Mouse (Mus musculus) liver, embryonic 14 days (tissue): ENCODE measurements around the gene Kcng4. TPM values are rescaled to one million over a fixed set of nuclear protein-coding genes. Genes with fewer than 3 reads are reported as not detected.

Source experiments
- polyA plus RNA-seq: library from polyadenylated mRNA; depleted of rRNA; stranded (reverse); fragments of >200 nt; gene quantifications from 2 replicates; pipeline ENCODE4 v1.2.3, GENCODE M21; 2012; rRNA removed

Gene Kcng4
- not detected in 2 replicates for polyA plus RNA-seq

DNA sequence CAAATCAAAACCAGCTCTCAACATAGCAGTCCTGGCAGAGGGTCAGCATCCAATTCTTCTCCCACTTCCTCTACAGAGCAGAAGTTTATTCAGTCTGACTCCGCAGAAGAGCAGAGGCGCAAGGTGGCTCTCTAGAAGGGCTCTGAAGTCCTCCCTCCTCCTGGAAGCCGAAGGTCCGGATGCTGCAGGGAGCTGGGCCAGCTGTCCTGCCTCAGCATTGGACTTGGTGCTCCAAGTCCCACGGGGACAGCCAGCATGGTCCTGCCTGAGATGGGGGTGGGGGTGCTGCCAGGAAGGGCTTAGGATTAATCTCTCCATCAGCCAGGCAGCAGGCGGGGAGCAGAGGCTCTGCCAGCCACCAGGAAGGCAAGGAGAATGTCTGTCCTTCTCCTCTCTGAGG, at the start of gene Kcng4:
Gene Kcng4, minus strand, starts transcription at position 303 of the 400 bp plus-strand sequence.

DNA sequence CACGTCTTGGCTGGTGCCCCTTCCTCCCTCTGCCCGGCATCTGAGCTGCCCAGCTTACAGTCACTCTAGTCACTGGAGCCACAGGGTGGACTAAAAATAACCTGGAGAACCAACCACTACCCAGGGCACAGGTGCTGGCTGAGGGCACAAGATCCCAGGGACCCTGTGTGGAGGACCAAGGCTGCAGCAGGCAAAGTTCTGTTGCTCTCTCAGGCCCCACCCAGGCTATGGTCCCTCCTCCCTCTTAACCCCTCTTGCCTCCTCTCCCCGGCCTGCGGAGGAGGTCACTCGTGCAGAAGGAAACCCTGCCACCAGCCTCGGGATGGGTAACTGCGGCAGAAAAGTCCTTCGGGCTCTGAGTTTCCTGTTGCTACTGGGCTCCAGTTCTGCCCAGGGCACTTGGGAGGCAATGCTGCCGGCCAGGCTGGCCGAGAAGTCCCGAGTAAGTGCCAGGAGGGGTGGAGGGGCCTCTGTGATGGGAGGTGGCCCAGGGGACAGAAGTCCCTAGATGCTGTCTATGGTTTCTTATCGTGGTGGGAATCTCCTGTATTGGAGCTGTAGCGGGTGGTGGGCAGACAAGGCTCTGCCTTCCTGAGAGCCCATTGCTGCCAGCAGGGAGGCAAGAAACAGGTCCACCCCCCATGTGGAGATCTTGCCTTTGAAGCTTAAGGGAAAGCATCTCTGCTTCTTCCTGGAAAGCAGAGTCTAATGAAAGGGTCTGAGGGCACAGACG, 30.9 kb upstream of the Kcng4 start, which contains the start of gene Wfdc1:
Gene Wfdc1, plus strand, starts transcription at position 147 of the 733 bp plus-strand sequence.

DNA sequence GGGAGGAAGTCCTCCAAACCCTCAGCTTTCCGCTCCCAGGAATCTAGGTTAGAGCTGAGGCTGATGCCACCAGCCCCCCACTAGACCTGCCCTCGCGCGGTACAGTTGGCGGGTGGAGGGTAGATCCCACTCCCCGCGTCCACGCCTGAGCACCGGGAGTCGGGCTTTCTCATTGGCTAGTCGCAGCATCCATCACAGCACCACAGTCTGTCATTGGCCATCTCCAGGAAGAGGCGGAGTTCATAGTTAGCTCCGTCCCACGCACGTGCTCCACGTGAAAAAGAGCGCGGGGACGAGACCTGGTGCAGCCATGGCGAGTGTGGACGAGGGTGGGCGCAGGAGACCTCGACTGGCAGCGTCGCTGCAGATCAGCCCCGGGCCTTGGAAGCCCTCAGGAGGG, 23.0 kb downstream of the Kcng4 start, which contains the start of gene Adad2:
Gene Adad2, plus strand, starts transcription at position 277 of the 400 bp plus-strand sequence.

DNA sequence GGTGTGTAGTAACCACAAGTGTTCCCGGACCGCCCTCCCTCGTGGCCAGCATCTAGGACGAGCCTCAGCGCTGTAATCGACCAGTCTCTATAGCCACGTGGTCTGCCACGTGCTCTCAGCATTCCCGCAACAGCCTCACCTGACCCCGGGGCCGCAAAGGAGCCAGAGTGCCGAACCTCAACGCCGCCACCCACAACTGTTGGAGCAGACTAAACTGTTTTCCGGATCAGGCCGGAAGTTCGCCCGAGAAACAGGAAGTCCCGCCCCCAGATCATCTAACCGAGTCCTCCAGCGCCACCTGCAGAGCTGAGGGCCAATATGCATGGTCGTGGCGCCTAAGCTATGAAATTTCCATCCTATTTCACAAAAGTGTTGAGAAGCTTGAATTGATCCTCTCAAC, 30.5 kb downstream of the Kcng4 start, which contains the start of gene Taf1c:
Gene Taf1c, minus strand, starts transcription at position 227 of the 400 bp plus-strand sequence.

DNA sequence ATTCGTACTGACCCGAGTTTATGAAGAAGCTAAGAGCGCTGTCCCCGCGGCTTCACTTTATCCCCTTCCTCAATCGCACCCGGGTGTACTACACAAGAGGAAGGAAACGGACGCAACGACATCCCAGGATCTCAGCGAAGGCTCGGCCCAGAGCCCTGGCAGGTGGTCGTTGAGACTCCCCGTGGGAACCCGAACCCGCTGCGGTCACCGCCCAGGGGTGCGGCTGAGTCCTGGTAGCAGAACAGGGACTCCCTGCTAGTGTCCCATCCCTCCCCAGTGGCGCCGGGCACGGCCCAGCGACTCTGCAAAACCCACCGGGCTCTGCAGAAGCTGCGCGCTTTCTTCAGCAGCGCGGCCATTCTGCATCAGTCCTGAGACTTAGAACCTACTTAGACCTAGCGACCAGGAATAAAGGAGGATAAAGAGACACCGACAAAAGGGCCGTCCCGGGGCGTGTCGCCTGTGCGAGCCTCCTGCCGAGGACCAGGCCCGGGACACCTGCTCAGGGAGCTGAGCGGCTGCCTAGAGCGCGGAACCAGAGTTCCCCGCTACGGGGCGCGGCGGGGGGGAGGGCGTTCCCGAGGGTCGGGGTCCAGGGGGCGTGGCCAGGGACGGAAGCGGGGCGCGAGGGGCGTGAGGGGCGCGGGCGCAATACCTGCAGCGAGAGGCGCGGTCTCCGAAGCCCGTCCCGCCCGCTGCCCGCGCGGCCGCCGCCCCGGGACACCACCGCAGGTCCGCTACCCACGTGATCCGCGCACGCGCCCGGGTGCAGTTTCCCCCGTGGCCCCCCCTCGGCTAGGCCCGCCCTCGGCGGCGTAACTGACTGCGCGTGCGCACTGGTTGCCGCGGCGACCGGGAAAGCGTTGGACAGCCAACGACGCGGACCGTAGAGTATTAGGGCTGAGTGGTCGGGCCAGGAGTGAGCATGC, 60.8 kb downstream of the Kcng4 start, which contains the start of the genes Hsdl1 and Dnaaf1:
Gene Hsdl1, minus strand, starts transcription at position 747 of the 929 bp plus-strand sequence.
Gene Dnaaf1, plus strand, starts transcription at position 799 of the 929 bp plus-strand sequence.

Other genes starting within 250 kb of the Kcng4 start
- 5.1 and 5.6 TPM in 2 replicates for gene Mlycd, start 240.8 kb downstream of the Kcng4 start, polyA plus RNA-seq
- gene Osgin1, start 201.6 kb downstream of the Kcng4 start, polyA plus RNA-seq, result 15.8 and 17.9 TPM in 2 replicates
- 0.05 TPM in 2 replicates for gene Necab2, start 189.0 kb downstream of the Kcng4 start, polyA plus RNA-seq
- 0.01 TPM in 1 of 2 replicates, not detected in the other for gene Slc38a8, start 134.0 kb downstream of the Kcng4 start, polyA plus RNA-seq
- gene Mbtps1, start 76.9 kb downstream of the Kcng4 start, polyA plus RNA-seq, result 21.2 and 25.1 TPM in 2 replicates
- gene Hsdl1, start 60.5 kb downstream of the Kcng4 start, polyA plus RNA-seq, result 7.5 and 8.0 TPM in 2 replicates
- 0.03 and 0.05 TPM in 2 replicates for gene Dnaaf1, start 60.4 kb downstream of the Kcng4 start, polyA plus RNA-seq
- 5.6 and 6.9 TPM in 2 replicates for gene Taf1c, start 30.5 kb downstream of the Kcng4 start, polyA plus RNA-seq
- not detected in 2 replicates for gene Adad2, start 22.9 kb downstream of the Kcng4 start, polyA plus RNA-seq
- gene Wfdc1, start 30.7 kb upstream of the Kcng4 start, polyA plus RNA-seq, result 0.77 and 1.1 TPM in 2 replicates
- 0.07 and 0.08 TPM in 2 replicates for gene Atp2c2, start 64.3 kb upstream of the Kcng4 start, polyA plus RNA-seq
- 2.6 and 2.9 TPM in 2 replicates for gene Tldc1, start 142.7 kb upstream of the Kcng4 start, polyA plus RNA-seq
- 57.7 and 72.9 TPM in 2 replicates for gene Cotl1, start 204.9 kb upstream of the Kcng4 start, polyA plus RNA-seq
- 2.6 and 2.7 TPM in 2 replicates for gene Klhl36, start 226.6 kb upstream of the Kcng4 start, polyA plus RNA-seq